Mouse (Mus musculus) urinary bladder, postnatal 14 days (tissue): ENCODE data around the gene H2-T23.

Source experiments
- DNase-seq: peaks from one replicate; pipeline ENCODE4 v3.0.0; 2021; ENCODE audit warnings: low spot score

H2-T23 gene

GRCm38 (mm10) chr17:35993675-35994074 lies 39.0 kb downstream of the H2-T23 start:
- peak; percentile 83 for DNase-seq

- peak; percentile 29 for DNase-seq
Observed at GRCm38 (mm10) chr17:35991781-35992180, 40.9 kb downstream of the H2-T23 start.

GRCm38 (mm10) chr17:35981776-35982175 lies 50.9 kb downstream of the H2-T23 start:
- no peak for DNase-seq

GRCm38 (mm10) chr17:35980363-35980754 lies 52.3 kb downstream of the H2-T23 start:
- DNase-seq = peak; percentile 58
